Mouse (Mus musculus) urinary bladder, adult 2 months (tissue): ENCODE data around the gene Sh3rf1. TPM values are rescaled to one million over a fixed set of nuclear protein-coding genes. Genes with fewer than 3 reads are reported as not detected.
"Not testable (repeated sequence)": the region's sequence is repeated elsewhere in the genome, so short reads cannot be mapped to it uniquely, and the experiment has no call there.

Source experiments
- DNase-seq: peaks from one replicate; pipeline ENCODE4 v3.0.0; 2022; ENCODE audit warnings: low spot score
- polyA plus RNA-seq: library from polyadenylated mRNA; depleted of rRNA; stranded (reverse); fragments of >200 nt; gene quantifications from 2 replicates; pipeline ENCODE4 v1.2.3, GENCODE M21; 2012

Sh3rf1 gene
- polyA plus RNA-seq, 1 experiment = 12.7 TPM

- DNase-seq = no peak
These were observed 138.7 kb downstream of the Sh3rf1 start for GRCm38 (mm10) chr8:61362301-61362913.

- DNase-seq = no peak
These were observed 149.6 kb downstream of the Sh3rf1 start for GRCm38 (mm10) chr8:61373303-61373702.

GRCm38 (mm10) chr8:61374059-61374755 lies 150.5 kb downstream of the Sh3rf1 start:
- DNase-seq = no peak

GRCm38 (mm10) chr8:61375205-61375604 lies 151.5 kb downstream of the Sh3rf1 start:
- DNase-seq = no peak

GRCm38 (mm10) chr8:61378847-61379698 lies 155.4 kb downstream of the Sh3rf1 start:
- DNase-seq = no peak

GRCm38 (mm10) chr8:61384536-61384935 lies 160.9 kb downstream of the Sh3rf1 start:
- no peak for DNase-seq

GRCm38 (mm10) chr8:61385502-61386191 lies 162.0 kb downstream of the Sh3rf1 start:
- DNase-seq = no peak

- no peak for DNase-seq
These were observed 163.0 kb downstream of the Sh3rf1 start for GRCm38 (mm10) chr8:61386645-61387044.

GRCm38 (mm10) chr8:61387501-61387963 lies 163.9 kb downstream of the Sh3rf1 start:
- no peak for DNase-seq

- DNase-seq = no peak
These were observed 164.7 kb downstream of the Sh3rf1 start for GRCm38 (mm10) chr8:61388341-61388740.

GRCm38 (mm10) chr8:61390307-61391057 lies 166.8 kb downstream of the Sh3rf1 start:
- no peak for DNase-seq

- DNase-seq = no peak
These were observed 167.4 kb downstream of the Sh3rf1 start for GRCm38 (mm10) chr8:61391058-61391434.

GRCm38 (mm10) chr8:61397139-61397538 lies 173.5 kb downstream of the Sh3rf1 start:
- no peak for DNase-seq

GRCm38 (mm10) chr8:61397755-61398154 lies 174.1 kb downstream of the Sh3rf1 start:
- peak; percentile 24 for DNase-seq

- no peak for DNase-seq
These were observed 179.2 kb downstream of the Sh3rf1 start for GRCm38 (mm10) chr8:61402861-61403260.

GRCm38 (mm10) chr8:61403266-61404177 lies 179.8 kb downstream of the Sh3rf1 start:
- DNase-seq = no peak

- DNase-seq = no peak
These were observed 180.5 kb downstream of the Sh3rf1 start for GRCm38 (mm10) chr8:61404178-61404560.

- DNase-seq = no peak
These were observed 185.4 kb downstream of the Sh3rf1 start for GRCm38 (mm10) chr8:61409081-61409480.

- DNase-seq = not testable (repeated sequence)
These were observed 186.0 kb downstream of the Sh3rf1 start for GRCm38 (mm10) chr8:61409712-61410111.

- DNase-seq = no peak
These were observed 195.8 kb downstream of the Sh3rf1 start for GRCm38 (mm10) chr8:61419521-61419920.
